14 mouse cellular contexts compared by ENCODE assay signal in genomic region chr1:78200191-78200590, GRCm38 (mm10). TPM values are rescaled to one million over a fixed set of nuclear protein-coding genes. Genes with fewer than 3 reads are reported as not detected.
DNase-seq lines count a peak whose midpoint lies in the region; ATAC-seq lines count a peak whose summit lies in the region.
"Had no signal": no experiment of that assay in that cellular context is flagged by ENCODE, and none has a peak within 500 bp of the region (broad histone marks: within the 10 kb centered on the region; RNA-seq: fewer than 3 reads in every experiment).

No protein-coding gene starts in this region.

- ATAC-seq in midbrain, embryonic 16.5 days = no peak
- no peak for ATAC-seq in hindbrain, embryonic 13.5 days (ENCODE audit: low FRiP score)
- ATAC-seq in neural tube, embryonic 11.5 days (ENCODE audit: insufficient read depth, low FRiP score, low TSS enrichment) = no peak

- intact Hi-C loops in heart, postnatal 10 days (cut with DNase I) = loop anchor here (5.0 kb wide), 1 partner anchor 223 kb away; no protein-coding TSS in a partner anchor

- under 1% methylated on average over 15 of the region's 15 CpGs for WGBS in midbrain, embryonic 10.5 days
- WGBS in midbrain, embryonic 16.5 days = 4% methylated on average over 15 of the region's 15 CpGs
- WGBS in hindbrain, embryonic 13.5 days = 2% methylated on average over 15 of the region's 15 CpGs
- 1% methylated on average over 15 of the region's 15 CpGs for WGBS in neural tube, embryonic 11.5 days

- H3K27me3 ChIP-seq in midbrain, embryonic 10.5 days (ENCODE audit: low read depth, poor library complexity, severe bottlenecking) = peaks cover 99% of the 10 kb centered on the region
- H3K27me3 ChIP-seq in midbrain, embryonic 16.5 days (ENCODE audit: control insufficient read depth, insufficient read depth, low read depth, low read length) = peaks cover 39% of the 10 kb centered on the region
- peaks cover 91% of the 10 kb centered on the region for H3K27me3 ChIP-seq in hindbrain, embryonic 13.5 days
- H3K27me3 ChIP-seq in neural tube, embryonic 11.5 days (ENCODE audit: control insufficient read depth, insufficient read depth, low read length) = peaks cover 84% of the 10 kb centered on the region

- DNase-seq in midbrain, embryonic 10.5 days (ENCODE audit: low spot score) = peak; percentile 73
- DNase-seq in embryo, embryonic 11 days = peak; percentile 74
- DNase-seq in neural tube, embryonic 11.5 days (ENCODE audit: low spot score) = peak; percentile 72
- DNase-seq in heart, postnatal 10 days = no peak
- no peak for DNase-seq in thymus, postnatal 10 days (ENCODE audit: low spot score in 2 of 2)
- no peak for DNase-seq in lung, postnatal 36 days
- DNase-seq: gastrocnemius, adult 2 months; lung, adult 2 months had no signal

- H3K36me3 ChIP-seq in midbrain, embryonic 10.5 days = peaks cover 2% of the 10 kb centered on the region; the same call in 1 of the 2 replicates
- no peaks in the 10 kb centered on the region for H3K36me3 ChIP-seq in midbrain, embryonic 16.5 days (ENCODE audit: control insufficient read depth, insufficient read depth, low read length)
- H3K36me3 ChIP-seq in hindbrain, embryonic 13.5 days = no peaks in the 10 kb centered on the region
- no peaks in the 10 kb centered on the region for H3K36me3 ChIP-seq in neural tube, embryonic 11.5 days (ENCODE audit: control insufficient read depth, insufficient read depth, low read length)

- H3K4me1 ChIP-seq in midbrain, embryonic 10.5 days = peaks cover 78% of the 10 kb centered on the region
- H3K4me1 ChIP-seq in midbrain, embryonic 16.5 days (ENCODE audit: control insufficient read depth, insufficient read depth, low read length) = peaks cover 14% of the 10 kb centered on the region
- H3K4me1 ChIP-seq in hindbrain, embryonic 13.5 days (replicated peaks) = peaks cover 43% of the 10 kb centered on the region
- peaks cover 18% of the 10 kb centered on the region for H3K4me1 ChIP-seq in neural tube, embryonic 11.5 days (ENCODE audit: control insufficient read depth, insufficient read depth, low read length)

- no peak overlapping the region for H3K9ac ChIP-seq in midbrain, embryonic 16.5 days (ENCODE audit: low read depth, low read length)
- H3K9ac ChIP-seq in hindbrain, embryonic 13.5 days = no peak overlapping the region
- H3K9ac ChIP-seq in neural tube, embryonic 11.5 days (ENCODE audit: low read length) = peak overlapping the region; percentile 43

- H3K9me3 ChIP-seq in midbrain, embryonic 10.5 days (replicated peaks) = no peaks in the 10 kb centered on the region
- no peaks in the 10 kb centered on the region for H3K9me3 ChIP-seq in midbrain, embryonic 16.5 days (replicated peaks; ENCODE audit: control insufficient read depth, low read length, poor library complexity, severe bottlenecking)
- no peaks in the 10 kb centered on the region for H3K9me3 ChIP-seq in hindbrain, embryonic 13.5 days
- H3K9me3 ChIP-seq in neural tube, embryonic 11.5 days (ENCODE audit: control insufficient read depth, low read length) = no peaks in the 10 kb centered on the region

- H3K27ac ChIP-seq in midbrain, embryonic 10.5 days (replicated peaks) = peak overlapping the region; percentile 71
- H3K27ac ChIP-seq in midbrain, embryonic 16.5 days (ENCODE audit: low read length) = no peak overlapping the region
- H3K27ac ChIP-seq in hindbrain, embryonic 13.5 days = no peak overlapping the region
- H3K27ac ChIP-seq in neural tube, embryonic 11.5 days (ENCODE audit: low read depth, low read length) = peak overlapping the region; percentile 66
- H3K27ac ChIP-seq: gastrocnemius, adult 2 months had no signal

- H3K4me3 ChIP-seq in midbrain, embryonic 10.5 days = peak overlapping the region; percentile 44
- H3K4me3 ChIP-seq in midbrain, embryonic 16.5 days (ENCODE audit: low read depth, low read length) = no peak overlapping the region
- H3K4me3 ChIP-seq in hindbrain, embryonic 13.5 days = peak overlapping the region; percentile 12
- H3K4me3 ChIP-seq in neural tube, embryonic 11.5 days (ENCODE audit: low read depth, low read length) = peak overlapping the region; percentile 34
- H3K4me3 ChIP-seq: gastrocnemius, adult 2 months; megakaryocyte, embryonic 14.5 days had no signal

- no peak overlapping the region for H3K4me2 ChIP-seq in midbrain, embryonic 16.5 days (ENCODE audit: low read length)
- peak overlapping the region; percentile 77 for H3K4me2 ChIP-seq in hindbrain, embryonic 13.5 days
- H3K4me2 ChIP-seq in neural tube, embryonic 11.5 days (ENCODE audit: low read depth) = peak overlapping the region; percentile 78
- H3K4me2 ChIP-seq: heart, embryonic 11.5 days had no signal

RNA-seq across cellular contexts. Expression of gene Pax3, which starts 3.3 kb away (rescaled TPM):
- polyA plus RNA-seq in midbrain, embryonic 10.5 days (2016; fragmentation: Nextera tagmentation; extraction: Ambion mirVana) = 33.6 and 34.3 TPM in 2 replicates
- 7.2 and 8.4 TPM in 2 replicates for polyA plus RNA-seq in midbrain, embryonic 16.5 days (2015; fragmentation: Nextera tagmentation; extraction: Ambion mirVana)
- 17.6 and 24.4 TPM in 2 replicates for polyA plus RNA-seq in hindbrain, embryonic 13.5 days (2015; fragmentation: Nextera tagmentation; extraction: Ambion mirVana)
- polyA plus RNA-seq in neural tube, embryonic 11.5 days (2014; fragmentation: Nextera tagmentation; extraction: Ambion mirVana) = 36.2 and 42.8 TPM in 2 replicates
- total RNA-seq in heart, postnatal 10 days (2021) = under 1 TPM in 1 of 2 experiments, not detected in 1; 0.15 TPM
- total RNA-seq: gastrocnemius, adult 2 months; hematopoietic stem cell, adult 5-6 weeks had no signal
- polyA plus RNA-seq: lung, adult 2 months; stomach, embryonic 14.5 days had no signal

Comparison
In these comparisons a context has a peak if more than half of its experiments do, and no peak if none do; other contexts are left out.
1. H3K27ac ChIP-seq: peak in midbrain, embryonic 10.5 days (single experiment) and neural tube, embryonic 11.5 days (single experiment); none in midbrain, embryonic 16.5 days (single experiment) and hindbrain, embryonic 13.5 days (single experiment).
2. DNase-seq: peak in midbrain, embryonic 10.5 days (single experiment), embryo, embryonic 11 days (single experiment) and neural tube, embryonic 11.5 days (single experiment); none in heart, postnatal 10 days (0 of 2), thymus, postnatal 10 days (0 of 2) and lung, postnatal 36 days (single experiment).